Mouse (Mus musculus): ENCODE results near the gene Tmc8. TPM values are rescaled to one million over a fixed set of nuclear protein-coding genes. Genes with fewer than 3 reads are reported as not detected.
"Not testable (repeated sequence)": the region's sequence is repeated elsewhere in the genome, so short reads cannot be mapped to it uniquely, and the experiment has no call there.

Tmc8 gene
- polyA plus RNA-seq, 1 experiment = 5.3 TPM

GRCm38 (mm10) chr11:117803166-117803688 is 21.4 kb downstream of the Tmc8 start:
- DNase-seq = no peak
- H3K36me3 ChIP-seq (ENCODE audit: control insufficient read depth, insufficient read depth, low read length) = no peaks in the 10 kb centered on the region
- no peaks in the 10 kb centered on the region for H3K4me1 ChIP-seq (ENCODE audit: control insufficient read depth, insufficient read depth, low read length)
- H3K4me3 ChIP-seq (ENCODE audit: insufficient read depth, low read depth, low read length) = no peak overlapping the region
- TF ChIP-seq CTCF (conservative IDR thresholded peaks at IDR 0.05; ENCODE audit: insufficient read depth, insufficient read length, low read depth, low read length) (no peak), POLR2A (IDR thresholded peaks at IDR 0.05; ENCODE audit: low read depth, low read length) (no peak)
- H3K27me3 ChIP-seq (replicated peaks; ENCODE audit: control insufficient read depth, insufficient read depth, low read length) = no peaks in the 10 kb centered on the region
- WGBS = 74% methylated on average over 3 of the region's 3 CpGs
- no peak overlapping the region for H3K27ac ChIP-seq (ENCODE audit: insufficient read depth, low read depth, low read length)

GRCm38 (mm10) chr11:117806781-117807180 is 24.9 kb downstream of the Tmc8 start:
- 96% methylated on average over 6 of the region's 6 CpGs for WGBS
- H3K4me3 ChIP-seq (ENCODE audit: insufficient read depth, low read depth, low read length) = no peak overlapping the region
- no peak for DNase-seq
- no peaks in the 10 kb centered on the region for H3K27me3 ChIP-seq (replicated peaks; ENCODE audit: control insufficient read depth, insufficient read depth, low read length)
- no peak overlapping the region for H3K27ac ChIP-seq (ENCODE audit: insufficient read depth, low read depth, low read length)
- no peak for TF ChIP-seq CTCF (conservative IDR thresholded peaks at IDR 0.05; ENCODE audit: insufficient read depth, insufficient read length, low read depth, low read length)
- TF ChIP-seq POLR2A (IDR thresholded peaks at IDR 0.05; ENCODE audit: low read depth, low read length) = no peak
- no peaks in the 10 kb centered on the region for H3K36me3 ChIP-seq (ENCODE audit: control insufficient read depth, insufficient read depth, low read length)
- H3K4me1 ChIP-seq (ENCODE audit: control insufficient read depth, insufficient read depth, low read length) = peaks cover 13% of the 10 kb centered on the region; the same call in 1 of the 2 replicates

GRCm38 (mm10) chr11:117809407-117810311 is 27.8 kb downstream of the Tmc8 start, which contains the start of the genes Gm20708 and Syngr2:
Gene Gm20708 (plus strand): TSS chr11:117809668.
Gene Syngr2 (plus strand): TSS chr11:117809668.
- Histone ChIP-seq H3K4me1 (ENCODE audit: control insufficient read depth, insufficient read depth, low read length) (peaks cover 13% of the 10 kb centered on the region; the same call in 1 of the 2 replicates), H3K27me3 (replicated peaks; ENCODE audit: control insufficient read depth, insufficient read depth, low read length) (no peaks in the 10 kb centered on the region), H3K36me3 (ENCODE audit: control insufficient read depth, insufficient read depth, low read length) (no peaks in the 10 kb centered on the region), H3K4me3 (ENCODE audit: insufficient read depth, low read depth, low read length) (peak within 1 kb of the TSS; percentile 68), H3K27ac (ENCODE audit: insufficient read depth, low read depth, low read length) (peak within 1 kb of the TSS; percentile 67)
- WGBS = under 1% methylated on average over 75 of the region's 75 CpGs
- TF ChIP-seq CTCF (conservative IDR thresholded peaks at IDR 0.05; ENCODE audit: insufficient read depth, insufficient read length, low read depth, low read length) = no peak
- TF ChIP-seq POLR2A (IDR thresholded peaks at IDR 0.05; ENCODE audit: low read depth, low read length) = peak; percentile 27
- peak; percentile 84 for DNase-seq

- H3K4me1 ChIP-seq (ENCODE audit: control insufficient read depth, insufficient read depth, low read length) = peaks cover 13% of the 10 kb centered on the region; the same call in 1 of the 2 replicates
- DNase-seq = peak; percentile 96
- peak overlapping the region; percentile 68 for H3K4me3 ChIP-seq (ENCODE audit: insufficient read depth, low read depth, low read length)
- no peaks in the 10 kb centered on the region for H3K27me3 ChIP-seq (replicated peaks; ENCODE audit: control insufficient read depth, insufficient read depth, low read length)
- H3K27ac ChIP-seq (ENCODE audit: insufficient read depth, low read depth, low read length) = peak overlapping the region; percentile 43
- peak; percentile 60 for TF ChIP-seq CTCF (conservative IDR thresholded peaks at IDR 0.05; ENCODE audit: insufficient read depth, insufficient read length, low read depth, low read length)
- TF ChIP-seq POLR2A (IDR thresholded peaks at IDR 0.05; ENCODE audit: low read depth, low read length) = no peak
- H3K36me3 ChIP-seq (ENCODE audit: control insufficient read depth, insufficient read depth, low read length) = no peaks in the 10 kb centered on the region
- WGBS = under 1% methylated on average over 21 of the region's 21 CpGs
Measured at GRCm38 (mm10) chr11:117810401-117811046, 28.6 kb downstream of the Tmc8 start.

- DNase-seq = no peak
- Histone ChIP-seq H3K4me1 (ENCODE audit: control insufficient read depth, insufficient read depth, low read length) (peaks cover 13% of the 10 kb centered on the region; the same call in 1 of the 2 replicates), H3K27me3 (replicated peaks; ENCODE audit: control insufficient read depth, insufficient read depth, low read length) (no peaks in the 10 kb centered on the region), H3K4me3 (ENCODE audit: insufficient read depth, low read depth, low read length) (no peak overlapping the region), H3K27ac (ENCODE audit: insufficient read depth, low read depth, low read length) (no peak overlapping the region), H3K36me3 (ENCODE audit: control insufficient read depth, insufficient read depth, low read length) (no peaks in the 10 kb centered on the region)
- 69% methylated on average over 5 of the region's 5 CpGs for WGBS
- no peak for TF ChIP-seq CTCF (conservative IDR thresholded peaks at IDR 0.05; ENCODE audit: insufficient read depth, insufficient read length, low read depth, low read length)
- TF ChIP-seq POLR2A (IDR thresholded peaks at IDR 0.05; ENCODE audit: low read depth, low read length) = no peak
Measured at GRCm38 (mm10) chr11:117813867-117814266, 32.0 kb downstream of the Tmc8 start.

GRCm38 (mm10) chr11:117814704-117815366 is 33.0 kb downstream of the Tmc8 start:
- 68% methylated on average over 6 of the region's 6 CpGs for WGBS
- no peak for TF ChIP-seq POLR2A (IDR thresholded peaks at IDR 0.05; ENCODE audit: low read depth, low read length)
- no peaks in the 10 kb centered on the region for H3K36me3 ChIP-seq (ENCODE audit: control insufficient read depth, insufficient read depth, low read length)
- no peak overlapping the region for H3K4me3 ChIP-seq (ENCODE audit: insufficient read depth, low read depth, low read length)
- H3K27me3 ChIP-seq (replicated peaks; ENCODE audit: control insufficient read depth, insufficient read depth, low read length) = no peaks in the 10 kb centered on the region
- H3K27ac ChIP-seq (ENCODE audit: insufficient read depth, low read depth, low read length) = no peak overlapping the region
- peaks cover 9% of the 10 kb centered on the region; the same call in 1 of the 2 replicates for H3K4me1 ChIP-seq (ENCODE audit: control insufficient read depth, insufficient read depth, low read length)
- DNase-seq = no peak

- not testable (repeated sequence) for H3K27me3 ChIP-seq (replicated peaks; ENCODE audit: control insufficient read depth, insufficient read depth, low read length); H3K36me3 ChIP-seq (ENCODE audit: control insufficient read depth, insufficient read depth, low read length); DNase-seq; H3K27ac ChIP-seq (ENCODE audit: insufficient read depth, low read depth, low read length); H3K4me3 ChIP-seq (ENCODE audit: insufficient read depth, low read depth, low read length); H3K4me1 ChIP-seq (ENCODE audit: control insufficient read depth, insufficient read depth, low read length)
- 64% methylated on average over 9 of the region's 9 CpGs for WGBS
Measured at GRCm38 (mm10) chr11:117815850-117816249, 34.0 kb downstream of the Tmc8 start.

All from kidney, adult 2 months (tissue).